In genomic region chr4:134469985-134470384, GRCm38 (mm10) we compare ENCODE assay signal across 11 mouse cellular contexts. TPM values are rescaled to one million over a fixed set of nuclear protein-coding genes. Genes with fewer than 3 reads are reported as not detected.
DNase-seq lines count a peak whose midpoint lies in the region; ATAC-seq and TF ChIP-seq lines count a peak whose summit lies in the region.
"Had no signal": no experiment of that assay in that cellular context is flagged by ENCODE, and none has a peak within 500 bp of the region (broad histone marks: within the 10 kb centered on the region; RNA-seq: fewer than 3 reads in every experiment).

No protein-coding gene starts in this region.

- no peak overlapping the region for H3K9ac ChIP-seq in kidney, postnatal 0 days (ENCODE audit: low read depth, low read length)

- no peak overlapping the region for H3ac ChIP-seq in myocyte (ENCODE audit: control insufficient read depth, insufficient read length)

- H3K27me3 ChIP-seq in kidney, postnatal 0 days (ENCODE audit: insufficient read depth, low read length): no peaks in the 10 kb centered on the region
- peaks cover 15% of the 10 kb centered on the region for H3K27me3 ChIP-seq in limb, embryonic 10.5 days (ENCODE audit: low read depth, poor library complexity, severe bottlenecking)
- H3K27me3 ChIP-seq in myocyte (ENCODE audit: control insufficient read depth, insufficient read depth, insufficient read length): no peaks in the 10 kb centered on the region

- peaks cover 9% of the 10 kb centered on the region; the same call in 1 of the 2 replicates for H3K4me1 ChIP-seq in kidney, postnatal 0 days (replicated peaks; ENCODE audit: insufficient read depth, low read length)
- H3K4me1 ChIP-seq in embryonic fibroblast, embryonic 13.5 days (ENCODE audit: control insufficient read depth, insufficient read depth, low read length): no peaks in the 10 kb centered on the region; the same call in 1 of the 2 replicates
- peaks cover 23% of the 10 kb centered on the region for H3K4me1 ChIP-seq in limb, embryonic 10.5 days

- peak overlapping the region; percentile 76 for H3K4me3 ChIP-seq in kidney, postnatal 0 days (replicated peaks; ENCODE audit: low read depth, low read length)
- peak overlapping the region; percentile 22 for H3K4me3 ChIP-seq in embryonic fibroblast, embryonic 13.5 days (ENCODE audit: insufficient read depth, low read length)
- peak overlapping the region; percentile 90 for H3K4me3 ChIP-seq in limb, embryonic 10.5 days
- H3K4me3 ChIP-seq in myocyte: peak overlapping the region; percentile 33

- TF ChIP-seq CTCF in kidney, postnatal 0 days (IDR thresholded peaks at IDR 0.05; ENCODE audit: low read depth): no peak
- no peak for TF ChIP-seq CTCF in embryonic fibroblast, embryonic 13.5 days (IDR thresholded peaks at IDR 0.05; ENCODE audit: borderline replicate concordance, insufficient read depth, low read length)

- DNase-seq in kidney, postnatal 0 days (ENCODE audit: low spot score): no peak
- DNase-seq in kidney, postnatal 10 days: no peak
- DNase-seq in limb, embryonic 10.5 days (ENCODE audit: low spot score): no peak
- DNase-seq in frontal cortex, adult 2 months (ENCODE audit: extremely low spot score in 1 of 2, low spot score in 1 of 2): no peak
- DNase-seq: gastrocnemius, postnatal 10 days; layer of hippocampus, postnatal 36 days; thymus, postnatal 14 days had no signal

- H3K79me2 ChIP-seq in myocyte (ENCODE audit: control insufficient read depth, insufficient read depth): peaks cover 20% of the 10 kb centered on the region

- TF ChIP-seq POLR2A in embryonic fibroblast, embryonic 13.5 days (IDR thresholded peaks at IDR 0.05; ENCODE audit: low read depth, low read length): no peak
- no peak for TF ChIP-seq POLR2A in myocyte (IDR thresholded peaks at IDR 0.05; ENCODE audit: insufficient read length, low read depth)

- 47% methylated on average over 3 of the region's 3 CpGs for WGBS in kidney, postnatal 0 days
- 91% methylated on average over 3 of the region's 3 CpGs for WGBS in limb, embryonic 10.5 days

- no peak for ATAC-seq in kidney, postnatal 0 days (replicated peaks; ENCODE audit: low FRiP score, low read depth)
- no peak for ATAC-seq in erythroid progenitor cell, adult 5-6 weeks (replicated peaks; ENCODE audit: low FRiP score, poor library complexity, severe bottlenecking)
- ATAC-seq in activated CD4-positive, CD25-positive, alpha-beta regulatory T cell, adult 4 months: no peak

- no peak overlapping the region for H3K27ac ChIP-seq in kidney, postnatal 0 days
- no peak overlapping the region for H3K27ac ChIP-seq in embryonic fibroblast, embryonic 13.5 days (ENCODE audit: insufficient read depth, low read length)
- no peak overlapping the region for H3K27ac ChIP-seq in limb, embryonic 10.5 days

- H3K9me3 ChIP-seq in kidney, postnatal 0 days (replicated peaks; ENCODE audit: low read length): no peaks in the 10 kb centered on the region
- no peaks in the 10 kb centered on the region for H3K9me3 ChIP-seq in limb, embryonic 10.5 days (replicated peaks)

- H3K4me2 ChIP-seq in kidney, postnatal 0 days (ENCODE audit: low read length): peak overlapping the region; percentile 98
- peak overlapping the region; percentile 77 for H3K4me2 ChIP-seq in myocyte (ENCODE audit: low read depth)

- peaks cover 12% of the 10 kb centered on the region for H3K36me3 ChIP-seq in kidney, postnatal 0 days (ENCODE audit: insufficient read depth, low read length)
- H3K36me3 ChIP-seq in limb, embryonic 10.5 days: peaks cover 49% of the 10 kb centered on the region
- no peaks in the 10 kb centered on the region for H3K36me3 ChIP-seq in myocyte (ENCODE audit: control insufficient read depth, insufficient read depth)

TF ChIP-seq in myocyte, 11 proteins besides CTCF, POLR2A, EP300 and RAD21:
- TF ChIP-seq MYOD1 (IDR thresholded peaks at IDR 0.05; ENCODE audit: control insufficient read depth in 1 of 3, insufficient read length in 2 of 3, low read depth in 2 of 3) (no peak), MAX (IDR thresholded peaks at IDR 0.05; ENCODE audit: low read depth) (no peak), TCF3 (IDR thresholded peaks at IDR 0.05; ENCODE audit: insufficient read length, low read depth) (no peak), E2F4 (IDR thresholded peaks at IDR 0.05; ENCODE audit: insufficient read depth) (no peak), TCF12 (IDR thresholded peaks at IDR 0.05; ENCODE audit: insufficient read depth, poor library complexity, severe bottlenecking) (no peak), SRF (IDR thresholded peaks at IDR 0.05; ENCODE audit: control insufficient read depth, insufficient read length, low read depth) (no peak), MYOG (IDR thresholded peaks at IDR 0.05; ENCODE audit: control insufficient read depth in 1 of 3, insufficient read depth in 1 of 3, insufficient read length in 2 of 3, low read depth in 2 of 3) (no peak)

RNA-seq across cellular contexts. Expression of gene Stmn1, which starts 1.9 kb away (rescaled TPM):
- polyA plus RNA-seq in kidney, postnatal 0 days (2015; fragmentation: Nextera tagmentation; extraction: Ambion mirVana): 926 and 1,019 TPM in 2 replicates
- 142 and 293 TPM in 2 replicates for polyA plus RNA-seq in embryonic fibroblast, embryonic 13.5 days (2011; ENCODE audit: insufficient read length, low read depth, missing spikeins)
- polyA plus RNA-seq in limb, embryonic 10.5 days (2016; fragmentation: Nextera tagmentation; extraction: Ambion mirVana): 1,855 and 1,993 TPM in 2 replicates
- 213 TPM for polyA plus RNA-seq in myocyte (2012; fragmentation: generic; extraction: Trizol)
- 429 and 552 TPM in 2 replicates for total RNA-seq in erythroid progenitor cell, adult 5-6 weeks (2015; ENCODE audit: low replicate concordance)
- 378 and 383 TPM in 2 replicates for total RNA-seq in erythroid progenitor cell, adult 5-6 weeks (2017; ENCODE audit: low replicate concordance)
- polyA plus RNA-seq in frontal cortex, adult 2 months (2012; rRNA removed): 976 and 1,019 TPM in 2 replicates
- polyA plus RNA-seq in activated CD4-positive, CD25-positive, alpha-beta regulatory T cell, adult 4 months (2017; shearing (Covaris generic)): 100 to 1,000 TPM; 262 to 341 TPM

RNA-seq across cellular contexts. Expression of gene Paqr7, which starts 26.5 kb away (rescaled TPM):
- 5.4 and 5.7 TPM in 2 replicates for polyA plus RNA-seq in kidney, postnatal 0 days (2015; fragmentation: Nextera tagmentation; extraction: Ambion mirVana)
- 6.8 and 9.3 TPM in 2 replicates for polyA plus RNA-seq in embryonic fibroblast, embryonic 13.5 days (2011; ENCODE audit: insufficient read length, low read depth, missing spikeins)
- polyA plus RNA-seq in limb, embryonic 10.5 days (2016; fragmentation: Nextera tagmentation; extraction: Ambion mirVana): 1.2 TPM in 2 replicates
- polyA plus RNA-seq in myocyte (2012; fragmentation: generic; extraction: Trizol): 9.5 TPM
- 1.7 and 3.6 TPM in 2 replicates for total RNA-seq in erythroid progenitor cell, adult 5-6 weeks (2015; ENCODE audit: low replicate concordance)
- total RNA-seq in erythroid progenitor cell, adult 5-6 weeks (2017; ENCODE audit: low replicate concordance): 1.6 and 1.9 TPM in 2 replicates
- 60.0 and 65.6 TPM in 2 replicates for polyA plus RNA-seq in frontal cortex, adult 2 months (2012; rRNA removed)
- 10 to 100 TPM; 23.9 to 27.1 TPM for polyA plus RNA-seq in activated CD4-positive, CD25-positive, alpha-beta regulatory T cell, adult 4 months (2017; shearing (Covaris generic))

RNA-seq across cellular contexts. Expression of gene Aunip, which starts 40.8 kb away (rescaled TPM):
- polyA plus RNA-seq in kidney, postnatal 0 days (2015; fragmentation: Nextera tagmentation; extraction: Ambion mirVana): 5.2 and 7.0 TPM in 2 replicates
- polyA plus RNA-seq in embryonic fibroblast, embryonic 13.5 days (2011; ENCODE audit: insufficient read length, low read depth, missing spikeins): 8.5 and 9.7 TPM in 2 replicates
- 21.9 and 29.6 TPM in 2 replicates for polyA plus RNA-seq in limb, embryonic 10.5 days (2016; fragmentation: Nextera tagmentation; extraction: Ambion mirVana)
- polyA plus RNA-seq in myocyte (2012; fragmentation: generic; extraction: Trizol): 2.3 TPM
- total RNA-seq in erythroid progenitor cell, adult 5-6 weeks (2015; ENCODE audit: low replicate concordance): 3.8 and 15.5 TPM in 2 replicates
- 16.3 and 20.5 TPM in 2 replicates for total RNA-seq in erythroid progenitor cell, adult 5-6 weeks (2017; ENCODE audit: low replicate concordance)
- 0.50 TPM in 1 of 2 replicates, not detected in the other for polyA plus RNA-seq in frontal cortex, adult 2 months (2012; rRNA removed)
- polyA plus RNA-seq in activated CD4-positive, CD25-positive, alpha-beta regulatory T cell, adult 4 months (2017; shearing (Covaris generic)): 1 to 10 TPM in 1 of 2 experiments, under 1 TPM in 1; 0.70 to 3.2 TPM

Comparison
In these comparisons a context has a peak if more than half of its experiments do, and no peak if none do; other contexts are left out.
1. H3K4me3 ChIP-seq: peak in every context shown above with its lines; median percentile 90 in limb, embryonic 10.5 days; 76 in kidney, postnatal 0 days; 33 in myocyte; 22 in embryonic fibroblast, embryonic 13.5 days.